Mouse (Mus musculus) myocyte (in vitro differentiated cells): ENCODE results near the gene Slc35d1. TPM values are rescaled to one million over a fixed set of nuclear protein-coding genes. Genes with fewer than 3 reads are reported as not detected.
A peak's percentile ranks its signal among the peaks of the same experiment; 100 is the strongest.

Source experiments
- H3K27me3 ChIP-seq: one replicate; pipeline ENCODE4 v1.6.1; 2011; ENCODE audit not compliant: control insufficient read depth, insufficient read depth, insufficient read length
- H3K36me3 ChIP-seq: one replicate; pipeline ENCODE4 v1.6.1; 2011; ENCODE audit not compliant: control insufficient read depth, insufficient read depth
- H3K4me2 ChIP-seq: one replicate; pipeline ENCODE4 v1.6.1; 2011; ENCODE audit warnings: low read depth, control low read depth
- H3K4me3 ChIP-seq: one replicate; pipeline ENCODE4 v1.5.1; 2011; ENCODE audit warnings: mild to moderate bottlenecking, control low read depth, moderate library complexity
- H3K79me2 ChIP-seq: one replicate; pipeline ENCODE4 v1.6.1; 2011; ENCODE audit not compliant: control insufficient read depth, insufficient read depth
- H3ac ChIP-seq: one replicate; pipeline ENCODE4 v1.6.1; 2011; ENCODE audit not compliant: control insufficient read depth, insufficient read length
- CEBPB ChIP-seq: IDR thresholded peaks from 2 replicates; pipeline ENCODE4 v1.6.1; 2011; ENCODE audit warnings: mild to moderate bottlenecking, moderate library complexity; ENCODE audit not compliant: poor library complexity, insufficient read depth, severe bottlenecking
- E2F4 ChIP-seq: IDR thresholded peaks from one replicate; pipeline ENCODE4 v1.6.1; 2011; ENCODE audit warnings: mild to moderate bottlenecking, control low read depth, moderate library complexity; ENCODE audit not compliant: insufficient read depth
- MAX ChIP-seq: IDR thresholded peaks from one replicate; pipeline ENCODE4 v1.6.1; 2011; ENCODE audit warnings: low read depth, mild to moderate bottlenecking, control low read depth
- MYOD1 ChIP-seq, 3 experiments: IDR thresholded peaks; one replicate each; pipeline ENCODE4 v1.6.1; 2011; ENCODE audit warnings: control low read depth in 2 of 3, low read depth in 2 of 3, mild to moderate bottlenecking in 2 of 3, moderate library complexity in 1 of 3; ENCODE audit not compliant: insufficient read length in 2 of 3, control insufficient read depth in 1 of 3
- MYOG ChIP-seq, 3 experiments: IDR thresholded peaks; one replicate each; pipeline ENCODE4 v1.6.1; 2011; ENCODE audit warnings: control low read depth in 2 of 3, low read depth in 2 of 3, mild to moderate bottlenecking in 2 of 3; ENCODE audit not compliant: insufficient read length in 2 of 3, control insufficient read depth in 1 of 3, insufficient read depth in 1 of 3
- POLR2A ChIP-seq: IDR thresholded peaks from one replicate; pipeline ENCODE4 v1.6.1; 2011; ENCODE audit warnings: low read depth, mild to moderate bottlenecking, control low read depth, moderate library complexity; ENCODE audit not compliant: insufficient read length
- POLR2AphosphoS2 ChIP-seq: IDR thresholded peaks from one replicate; pipeline ENCODE4 v1.6.1; 2011; ENCODE audit warnings: low read depth, control low read depth; ENCODE audit not compliant: insufficient read length
- REST ChIP-seq: IDR thresholded peaks from one replicate; pipeline ENCODE4 v1.6.1; 2011; ENCODE audit warnings: mild to moderate bottlenecking, control low read depth, moderate library complexity; ENCODE audit not compliant: insufficient read depth, insufficient read length
- SRF ChIP-seq: IDR thresholded peaks from one replicate; pipeline ENCODE4 v1.6.1; 2011; ENCODE audit warnings: low read depth; ENCODE audit not compliant: control insufficient read depth, insufficient read length
- TCF12 ChIP-seq: IDR thresholded peaks from one replicate; pipeline ENCODE4 v1.6.1; 2011; ENCODE audit warnings: mild to moderate bottlenecking, control low read depth; ENCODE audit not compliant: poor library complexity, insufficient read depth, severe bottlenecking
- TCF3 ChIP-seq: IDR thresholded peaks from one replicate; pipeline ENCODE4 v1.6.1; 2011; ENCODE audit warnings: low read depth, control low read depth; ENCODE audit not compliant: insufficient read length
- USF1 ChIP-seq: IDR thresholded peaks from one replicate; pipeline ENCODE4 v1.6.1; 2011; ENCODE audit warnings: low read depth, mild to moderate bottlenecking, control low read depth, moderate library complexity
- polyA plus RNA-seq: library from polyadenylated mRNA; unstranded; fragments of >200 nt; fragmentation: generic; extraction: Trizol; gene quantifications from one replicate; pipeline ENCODE4 v1.2.1, GENCODE M21; 2012; ENCODE audit warnings: missing spikeins

Slc35d1 gene
- polyA plus RNA-seq, 1 experiment: 4.2 TPM

DNA sequence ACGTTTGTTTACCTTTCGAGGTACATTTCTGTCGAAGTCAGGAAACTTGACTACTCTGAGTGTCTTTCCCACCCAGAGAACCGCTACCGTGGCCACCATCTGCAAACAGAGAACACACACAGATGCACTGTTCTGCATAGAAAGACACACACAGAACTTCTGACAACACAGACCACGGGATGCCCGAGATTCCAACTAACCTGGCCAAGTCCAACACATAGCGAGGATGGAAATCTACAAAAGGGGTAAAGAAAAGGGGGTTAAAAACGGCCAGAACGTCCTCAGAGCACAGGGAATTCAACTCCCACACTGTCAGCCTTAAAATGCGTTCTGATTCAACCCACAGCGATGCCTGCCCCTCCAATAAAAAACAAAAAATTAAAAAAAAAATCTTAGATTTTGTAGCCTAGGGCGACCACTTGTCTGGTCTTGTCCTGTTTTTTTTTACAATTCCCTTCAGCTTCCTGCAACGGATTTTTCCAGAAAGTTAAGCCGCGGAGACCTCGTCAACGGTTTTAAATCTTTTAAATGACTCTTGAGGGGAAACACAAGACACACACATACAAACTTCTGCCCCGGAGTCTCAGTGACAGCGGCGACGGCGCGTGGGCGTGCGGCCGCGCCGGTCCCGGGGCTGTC, 986 bp downstream of the Slc35d1 start:
- no peak for TF ChIP-seq REST
- no peak for TF ChIP-seq SRF
- Histone ChIP-seq H3K4me2 (peak overlapping the region; percentile 99), H3K27me3 (no peaks in the 10 kb centered on the region), H3K4me3 (peak overlapping the region; percentile 62), H3K36me3 (no peaks in the 10 kb centered on the region), H3ac (peak overlapping the region; percentile 62), H3K79me2 (peaks cover 14% of the 10 kb centered on the region)

DNA sequence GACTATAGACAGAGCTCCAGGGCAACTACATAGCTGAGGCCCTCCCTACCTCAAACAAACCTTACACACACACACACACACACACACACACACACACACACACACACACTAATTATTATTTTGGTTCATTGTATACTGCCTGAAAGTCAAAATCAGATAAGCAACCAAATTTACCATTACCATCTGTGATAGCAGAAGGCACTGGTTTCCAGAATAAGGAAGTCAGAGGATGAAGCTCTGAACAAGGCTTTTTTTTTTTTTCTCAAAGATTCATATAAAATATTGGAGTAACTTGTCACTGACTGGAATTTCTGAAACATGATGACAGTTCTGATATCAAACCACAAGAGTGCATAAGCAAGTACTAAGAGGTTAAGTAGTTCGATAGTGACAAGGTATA, 6.4 kb downstream of the Slc35d1 start:
- Histone ChIP-seq H3K27me3 (no peaks in the 10 kb centered on the region), H3K79me2 (peaks cover 5% of the 10 kb centered on the region), H3K4me2 (no peak overlapping the region), H3K4me3 (no peak overlapping the region), H3ac (no peak overlapping the region), H3K36me3 (peaks cover 12% of the 10 kb centered on the region)
- TF ChIP-seq TCF3 (no peak), POLR2A (no peak), CEBPB (no peak), MYOD1 (IDR thresholded peaks at IDR 0.05; ENCODE audit: control insufficient read depth in 1 of 3, insufficient read length in 2 of 3, low read depth in 2 of 3) (no peak), SRF (no peak), E2F4 (no peak), MAX (no peak), TCF12 (no peak), USF1 (no peak), MYOG (IDR thresholded peaks at IDR 0.05; ENCODE audit: control insufficient read depth in 1 of 3, insufficient read depth in 1 of 3, insufficient read length in 2 of 3, low read depth in 2 of 3) (no peak), REST (no peak), POLR2AphosphoS2 (no peak)

DNA sequence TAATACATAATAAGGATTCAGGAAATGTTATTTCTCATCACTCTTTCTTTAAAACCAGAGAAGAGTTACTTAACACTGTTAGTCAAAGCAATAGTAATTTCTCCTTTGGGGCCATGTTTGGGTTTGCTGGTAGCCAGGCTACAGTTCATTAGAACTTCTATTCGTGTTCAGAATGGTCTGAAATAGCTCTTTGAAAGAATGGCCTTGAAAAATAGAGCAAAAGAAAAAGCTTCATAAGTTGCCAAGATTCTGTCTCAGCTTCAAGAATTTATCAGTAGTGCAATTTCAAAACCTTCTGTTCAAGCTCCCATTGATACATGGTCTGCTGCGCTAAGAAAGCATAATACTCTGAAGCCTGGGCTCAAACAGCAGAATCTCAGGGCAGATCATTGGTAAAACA, 11.3 kb downstream of the Slc35d1 start:
- no peak overlapping the region for H3K4me3 ChIP-seq
- H3ac ChIP-seq: no peak overlapping the region
- peaks cover 17% of the 10 kb centered on the region for H3K36me3 ChIP-seq
- H3K4me2 ChIP-seq: no peak overlapping the region
- TF ChIP-seq CEBPB (no peak), REST (no peak), POLR2A (no peak), MYOD1 (IDR thresholded peaks at IDR 0.05; ENCODE audit: control insufficient read depth in 1 of 3, insufficient read length in 2 of 3, low read depth in 2 of 3) (no peak), MYOG (IDR thresholded peaks at IDR 0.05; ENCODE audit: control insufficient read depth in 1 of 3, insufficient read depth in 1 of 3, insufficient read length in 2 of 3, low read depth in 2 of 3) (no peak), POLR2AphosphoS2 (no peak)
- H3K27me3 ChIP-seq: no peaks in the 10 kb centered on the region
- H3K79me2 ChIP-seq: no peaks in the 10 kb centered on the region

DNA sequence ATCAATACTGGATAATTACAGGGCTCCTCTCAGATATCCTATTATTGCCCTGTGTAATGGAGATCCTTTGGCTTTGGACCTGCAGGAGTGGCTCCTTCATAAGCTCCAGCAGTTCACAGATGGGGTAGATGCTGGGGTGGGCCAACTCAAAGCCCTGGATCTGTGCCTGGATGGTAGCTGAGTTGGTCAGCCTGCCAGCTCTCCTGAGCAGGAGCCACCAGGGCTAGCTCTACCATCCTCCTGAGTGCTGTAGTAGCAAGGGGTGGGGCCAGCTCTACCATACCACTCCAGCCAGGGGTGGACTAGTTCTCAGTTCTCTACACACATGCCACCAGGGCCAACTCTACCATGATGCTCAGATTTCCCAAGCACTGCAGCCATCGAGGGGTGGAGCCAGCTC, 14.9 kb downstream of the Slc35d1 start:
- H3K4me3 ChIP-seq: no peak overlapping the region
- H3K4me2 ChIP-seq: no peak overlapping the region
- H3ac ChIP-seq: no peak overlapping the region
- H3K79me2 ChIP-seq: no peaks in the 10 kb centered on the region
- no peak for TF ChIP-seq SRF
- no peak for TF ChIP-seq REST
- H3K36me3 ChIP-seq: peaks cover 19% of the 10 kb centered on the region
- no peaks in the 10 kb centered on the region for H3K27me3 ChIP-seq

DNA sequence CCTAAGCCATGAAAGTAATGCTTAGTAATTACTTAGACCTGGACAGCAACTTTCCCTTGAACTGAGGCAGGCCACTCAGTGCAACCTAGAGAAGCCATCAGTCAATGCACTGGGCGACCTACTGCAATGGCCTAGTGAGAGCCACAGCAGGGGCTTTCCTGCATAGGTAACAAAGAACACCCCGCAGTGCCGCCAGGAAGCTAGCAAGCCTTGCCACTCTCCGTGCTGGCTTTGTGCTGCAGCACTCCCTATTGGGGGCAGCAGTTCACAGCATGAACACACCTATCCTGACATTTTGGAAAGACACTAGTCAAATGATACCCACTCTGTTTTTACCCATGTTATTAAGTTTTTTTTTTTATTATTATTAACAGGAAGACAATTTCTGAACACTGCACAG, 15.9 kb downstream of the Slc35d1 start:
- Histone ChIP-seq H3ac (no peak overlapping the region), H3K27me3 (no peaks in the 10 kb centered on the region), H3K36me3 (peaks cover 11% of the 10 kb centered on the region), H3K79me2 (no peaks in the 10 kb centered on the region), H3K4me2 (no peak overlapping the region), H3K4me3 (no peak overlapping the region)
- TF ChIP-seq MAX (no peak), TCF3 (no peak), USF1 (no peak), TCF12 (no peak), MYOD1 (IDR thresholded peaks at IDR 0.05; ENCODE audit: control insufficient read depth in 1 of 3, insufficient read length in 2 of 3, low read depth in 2 of 3) (no peak), SRF (no peak), CEBPB (no peak), MYOG (IDR thresholded peaks at IDR 0.05; ENCODE audit: control insufficient read depth in 1 of 3, insufficient read depth in 1 of 3, insufficient read length in 2 of 3, low read depth in 2 of 3) (no peak), POLR2A (no peak), E2F4 (no peak), REST (no peak), POLR2AphosphoS2 (no peak)
